Mouse (Mus musculus) small intestine, adult 2 months (tissue): ENCODE measurements around the gene Crk. TPM values are rescaled to one million over a fixed set of nuclear protein-coding genes. Genes with fewer than 3 reads are reported as not detected.

Experiments used
- H3K27ac ChIP-seq: fragments of 200-500 bp; 2 replicates; pipeline ENCODE4 v1.5.1; 2012; ENCODE audit warnings: low read depth, low read length, control low read depth, inconsistent platforms; ENCODE audit not compliant: insufficient read depth
- H3K27me3 ChIP-seq: fragments of 200-500 bp; 2 replicates; pipeline ENCODE4 v1.6.1; 2012; ENCODE audit warnings: mild to moderate bottlenecking, moderate library complexity, low read length, inconsistent platforms; ENCODE audit not compliant: control insufficient read depth, insufficient read depth
- H3K36me3 ChIP-seq: fragments of 200-500 bp; 2 replicates; pipeline ENCODE4 v1.6.1; 2012; ENCODE audit warnings: mild to moderate bottlenecking, low read length, control low read depth, inconsistent platforms; ENCODE audit not compliant: control insufficient read depth, insufficient read depth
- H3K4me1 ChIP-seq: fragments of 200-500 bp; 2 replicates; pipeline ENCODE4 v1.6.1; 2012; ENCODE audit warnings: low read length, inconsistent platforms, mixed read lengths; ENCODE audit not compliant: control insufficient read depth, insufficient read depth, insufficient read length
- H3K4me3 ChIP-seq: fragments of 200-500 bp; 2 replicates; pipeline ENCODE4 v1.5.1; 2012; ENCODE audit warnings: low read depth, mild to moderate bottlenecking, control low read depth, inconsistent platforms, low read length, moderate library complexity
- CTCF ChIP-seq: fragments of 200-500 bp; IDR thresholded peaks from 2 replicates; pipeline ENCODE4 v1.5.1; 2012; ENCODE audit warnings: low read depth, mild to moderate bottlenecking, control low read depth, inconsistent platforms, low read length, moderate library complexity, mixed read lengths; ENCODE audit not compliant: insufficient replicate concordance, insufficient read length; ENCODE audit errors: extremely low read depth
- POLR2A ChIP-seq: fragments of 200-500 bp; IDR thresholded peaks from 2 replicates; pipeline ENCODE4 v1.6.1; 2012; ENCODE audit warnings: low read depth, mild to moderate bottlenecking, control low read depth, inconsistent platforms, low read length, moderate library complexity
- WGBS: fragments of 180-500 bp; shearing (Covaris S2); methylation state at CpG from one replicate; pipeline ENCODE4 v1.1.7; 2018; 5-methylcytosine and 5-hydroxymethylcytosine counted together
- polyA plus RNA-seq: library from polyadenylated mRNA; depleted of rRNA; stranded (reverse); fragments of >200 nt; gene quantifications from 2 replicates; pipeline ENCODE4 v1.2.3, GENCODE M21; 2012

Crk gene
- polyA plus RNA-seq, 1 experiment, result 111 TPM

GRCm38 (mm10) chr11:75655621-75656545 lies 23.2 kb upstream of the Crk start:
- H3K36me3 ChIP-seq, result peaks cover 17% of the 10 kb centered on the region
- TF ChIP-seq POLR2A, result peak; percentile 34
- no peak for TF ChIP-seq CTCF
- H3K4me3 ChIP-seq, result peak overlapping the region; percentile 97
- H3K27me3 ChIP-seq, result no peaks in the 10 kb centered on the region
- peak overlapping the region; percentile 84 for H3K27ac ChIP-seq
- peaks cover 38% of the 10 kb centered on the region for H3K4me1 ChIP-seq
- 2% methylated on average over 78 of the region's 78 CpGs for WGBS

- no peaks in the 10 kb centered on the region for H3K27me3 ChIP-seq
- WGBS, result 47% methylated on average over 19 of the region's 20 CpGs
- peak overlapping the region; percentile 97 for H3K4me3 ChIP-seq
- H3K27ac ChIP-seq, result 0 out of 2 replicates have a peak overlapping the region, but pooled peaks have one; percentile 84
- H3K36me3 ChIP-seq, result peaks cover 26% of the 10 kb centered on the region
- H3K4me1 ChIP-seq, result peaks cover 34% of the 10 kb centered on the region
- no peak for TF ChIP-seq CTCF
- no peak for TF ChIP-seq POLR2A
These were observed 22.2 kb upstream of the Crk start for GRCm38 (mm10) chr11:75656621-75657590.

GRCm38 (mm10) chr11:75657841-75658240 lies 21.2 kb upstream of the Crk start:
- TF ChIP-seq CTCF (no peak), POLR2A (no peak)
- no peaks in the 10 kb centered on the region for H3K27me3 ChIP-seq
- no peak overlapping the region for H3K27ac ChIP-seq
- H3K4me1 ChIP-seq, result peaks cover 28% of the 10 kb centered on the region
- H3K4me3 ChIP-seq, result no peak overlapping the region
- peaks cover 33% of the 10 kb centered on the region for H3K36me3 ChIP-seq

- 93% methylated on average over 13 of the region's 13 CpGs for WGBS
- TF ChIP-seq POLR2A (no peak), CTCF (no peak)
- peaks cover 33% of the 10 kb centered on the region for H3K36me3 ChIP-seq
These were observed 20.7 kb upstream of the Crk start for GRCm38 (mm10) chr11:75658311-75658710.

GRCm38 (mm10) chr11:75658996-75659750 lies 19.9 kb upstream of the Crk start:
- TF ChIP-seq POLR2A (no peak), CTCF (no peak)
- no peak overlapping the region for H3K4me3 ChIP-seq
- 82% methylated on average over 14 of the region's 14 CpGs for WGBS
- H3K4me1 ChIP-seq, result peaks cover 21% of the 10 kb centered on the region
- H3K27ac ChIP-seq, result no peak overlapping the region
- no peaks in the 10 kb centered on the region for H3K27me3 ChIP-seq
- H3K36me3 ChIP-seq, result peaks cover 36% of the 10 kb centered on the region

More at GRCm38 (mm10) chr11:75658311-75658710, 20.7 kb upstream of the Crk start:
- peaks cover 25% of the 10 kb centered on the region for H3K4me1 ChIP-seq
- H3K4me3 ChIP-seq, result no peak overlapping the region
- H3K27ac ChIP-seq, result no peak overlapping the region
- no peaks in the 10 kb centered on the region for H3K27me3 ChIP-seq

- no peaks in the 10 kb centered on the region for H3K27me3 ChIP-seq
- H3K27ac ChIP-seq, result no peak overlapping the region
- H3K4me3 ChIP-seq, result no peak overlapping the region
- peaks cover 38% of the 10 kb centered on the region for H3K36me3 ChIP-seq
- peaks cover 11% of the 10 kb centered on the region for H3K4me1 ChIP-seq
- TF ChIP-seq POLR2A, result no peak
- no peak for TF ChIP-seq CTCF
- WGBS, result 92% methylated on average over 12 of the region's 12 CpGs
These were observed 18.9 kb upstream of the Crk start for GRCm38 (mm10) chr11:75660081-75660590.
